ENCODE assay signal across 9 mouse cellular contexts in genomic region chr10:123254299-123254698, GRCm38 (mm10). TPM values are rescaled to one million over a fixed set of nuclear protein-coding genes. Genes with fewer than 3 reads are reported as not detected.
A peak's percentile ranks its signal among the peaks of the same experiment; 100 is the strongest.
DNase-seq lines count a peak whose midpoint lies in the region; ATAC-seq lines count a peak whose summit lies in the region.
"Had no signal": no experiment of that assay in that cellular context is flagged by ENCODE, and none has a peak within 500 bp of the region (broad histone marks: within the 10 kb centered on the region; RNA-seq: fewer than 3 reads in every experiment).

No protein-coding gene starts in this region.

- no peaks in the 10 kb centered on the region for H3K36me3 ChIP-seq in hindbrain, embryonic 14.5 days (replicated peaks; ENCODE audit: control insufficient read depth, insufficient read depth)
- H3K36me3 ChIP-seq in hindbrain, embryonic 16.5 days (ENCODE audit: control insufficient read depth, insufficient read depth, low read length) = no peaks in the 10 kb centered on the region

- ATAC-seq in hindbrain, embryonic 14.5 days (ENCODE audit: low FRiP score) = no peak
- no peak for ATAC-seq in hindbrain, embryonic 16.5 days
- no peak for ATAC-seq in monocyte, adult 5-6 weeks (replicated peaks; ENCODE audit: insufficient number of reproducible peaks, low FRiP score, low TSS enrichment, poor library complexity, severe bottlenecking)

- H3K9ac ChIP-seq in hindbrain, embryonic 14.5 days = no peak overlapping the region
- H3K9ac ChIP-seq in hindbrain, embryonic 16.5 days (ENCODE audit: low read depth, low read length) = no peak overlapping the region
- H3K9ac ChIP-seq: forebrain, embryonic 13.5 days had no signal

- no peak overlapping the region for H3K4me3 ChIP-seq in hindbrain, embryonic 14.5 days (replicated peaks; ENCODE audit: low read length)
- no peak overlapping the region for H3K4me3 ChIP-seq in hindbrain, embryonic 16.5 days (ENCODE audit: low read length)
- H3K4me3 ChIP-seq: forebrain, embryonic 13.5 days had no signal

- DNase-seq in hindbrain, embryonic 14.5 days (ENCODE audit: low spot score) = peak; percentile 74
- peak; percentile 24 for DNase-seq in lung, postnatal 36 days
- no peak for DNase-seq in lung, postnatal 14 days
- DNase-seq in NIH3T3 (ENCODE audit: low read depth) = peak; percentile 58
- peak; percentile 26 to 44 for DNase-seq in layer of hippocampus, postnatal 10 days (ENCODE audit: low spot score in 2 of 2)
- no peak for DNase-seq in ovary, postnatal 36 days (ENCODE audit: low spot score)

- H3K27ac ChIP-seq in hindbrain, embryonic 14.5 days = no peak overlapping the region
- H3K27ac ChIP-seq in hindbrain, embryonic 16.5 days (ENCODE audit: low read depth, low read length) = no peak overlapping the region
- H3K27ac ChIP-seq: forebrain, embryonic 13.5 days had no signal

- no peaks in the 10 kb centered on the region for H3K4me1 ChIP-seq in hindbrain, embryonic 14.5 days (replicated peaks; ENCODE audit: control insufficient read depth, insufficient read depth, low read length)
- H3K4me1 ChIP-seq in hindbrain, embryonic 16.5 days (ENCODE audit: control insufficient read depth, insufficient read depth, low read depth, low read length) = no peaks in the 10 kb centered on the region
- H3K4me1 ChIP-seq: forebrain, embryonic 13.5 days had no signal

- no peaks in the 10 kb centered on the region for H3K27me3 ChIP-seq in hindbrain, embryonic 14.5 days (ENCODE audit: control insufficient read depth, insufficient read depth, low read length)
- H3K27me3 ChIP-seq in hindbrain, embryonic 16.5 days (replicated peaks; ENCODE audit: control insufficient read depth, insufficient read depth, low read length) = no peaks in the 10 kb centered on the region
- H3K27me3 ChIP-seq: forebrain, embryonic 13.5 days had no signal

- WGBS in hindbrain, embryonic 14.5 days = 41% methylated on average over 5 of the region's 5 CpGs
- WGBS in hindbrain, embryonic 16.5 days = 38% methylated on average over 5 of the region's 5 CpGs

- H3K9me3 ChIP-seq in hindbrain, embryonic 14.5 days (ENCODE audit: control insufficient read depth, low read length) = no peaks in the 10 kb centered on the region
- no peaks in the 10 kb centered on the region for H3K9me3 ChIP-seq in hindbrain, embryonic 16.5 days (ENCODE audit: control insufficient read depth, low read length)
- H3K9me3 ChIP-seq: forebrain, embryonic 13.5 days had no signal

- no peak overlapping the region for H3K4me2 ChIP-seq in hindbrain, embryonic 14.5 days (replicated peaks)
- H3K4me2 ChIP-seq in hindbrain, embryonic 16.5 days (ENCODE audit: low read length) = no peak overlapping the region
- H3K4me2 ChIP-seq: forebrain, embryonic 13.5 days had no signal

RNA-seq across cellular contexts. Expression of gene Fam19a2, which starts 9.5 kb away (rescaled TPM):
- polyA plus RNA-seq in hindbrain, embryonic 14.5 days (2014; fragmentation: Nextera tagmentation; extraction: Ambion mirVana) = 46.9 and 53.4 TPM in 2 replicates
- polyA plus RNA-seq in hindbrain, embryonic 16.5 days (2015; fragmentation: Nextera tagmentation; extraction: Ambion mirVana) = 52.4 and 57.1 TPM in 2 replicates
- 10 to 100 TPM; 49.0 to 52.0 TPM for total RNA-seq in layer of hippocampus, postnatal 10 days (2021)
- not detected in 3 replicates for total RNA-seq in monocyte, adult 5-6 weeks (2017)

RNA-seq across cellular contexts. Expression of gene Usp15, which starts 57.5 kb away (rescaled TPM):
- 93.2 and 99.7 TPM in 2 replicates for polyA plus RNA-seq in hindbrain, embryonic 14.5 days (2014; fragmentation: Nextera tagmentation; extraction: Ambion mirVana)
- 64.8 and 67.1 TPM in 2 replicates for polyA plus RNA-seq in hindbrain, embryonic 16.5 days (2015; fragmentation: Nextera tagmentation; extraction: Ambion mirVana)
- total RNA-seq in layer of hippocampus, postnatal 10 days (2021) = 100 to 1,000 TPM in 1 of 2 experiments, 10 to 100 TPM in 1; 98.7 to 105 TPM
- total RNA-seq in monocyte, adult 5-6 weeks (2017) = 201 to 235 TPM (median 234 TPM) in 3 replicates

Comparison
In these comparisons a context has a peak if more than half of its experiments do, and no peak if none do; other contexts are left out.
1. DNase-seq: peak in hindbrain, embryonic 14.5 days (single experiment), lung, postnatal 36 days (single experiment), NIH3T3 (single experiment) and layer of hippocampus, postnatal 10 days (2 of 2); none in lung, postnatal 14 days (single experiment) and ovary, postnatal 36 days (single experiment).
2. RNA of gene Fam19a2, which starts 9.5 kb away (total RNA-seq): 49.0 to 52.0 TPM in layer of hippocampus, postnatal 10 days; not detected in monocyte, adult 5-6 weeks; every median in the first group is over 10 times any median in the second.